Mouse (Mus musculus): ENCODE data around the gene Fgfr2.

DNA sequence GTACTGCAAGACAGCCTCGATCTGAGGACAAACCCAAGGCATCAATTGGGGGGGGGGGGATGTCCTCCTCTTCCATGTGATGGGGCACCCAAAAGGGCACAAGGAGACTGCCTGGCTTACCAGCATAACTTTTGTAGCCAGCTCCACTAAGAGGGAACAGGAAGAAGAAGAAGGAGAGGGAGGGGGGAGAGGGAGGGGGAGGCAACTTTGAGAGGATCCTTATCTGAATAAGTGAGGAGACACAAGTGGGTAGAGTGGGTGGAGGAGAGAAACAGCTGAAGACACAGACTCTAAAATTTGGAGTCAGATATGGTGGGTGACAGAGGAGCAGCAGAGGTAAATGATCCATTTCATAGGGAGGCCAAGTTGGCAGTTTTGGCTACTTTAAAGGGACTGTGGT lies 2562.2 kb downstream of the Fgfr2 start:
- TF ChIP-seq CTCF (conservative IDR thresholded peaks at IDR 0.05; ENCODE audit: low read length) = no peak
- no peak for TF ChIP-seq NANOG (IDR thresholded peaks at IDR 0.05; ENCODE audit: borderline replicate concordance, low read length)

All from E14TG2a.4 (cell line).